Mouse (Mus musculus): ENCODE results near the gene Epb41l5.

GRCm38 (mm10) chr1:119503181-119503580 lies 145.6 kb downstream of the Epb41l5 start:
- TF ChIP-seq CTCF (IDR thresholded peaks at IDR 0.05; ENCODE audit: low read depth) (no peak), EP300 (IDR thresholded peaks at IDR 0.05; ENCODE audit: low read depth) (no peak)

Data from liver, embryonic 14.5 days (tissue).